Mouse (Mus musculus): ENCODE data around the gene Spns2. TPM values are rescaled to one million over a fixed set of nuclear protein-coding genes. Genes with fewer than 3 reads are reported as not detected.
"Not testable (repeated sequence)": the region's sequence is repeated elsewhere in the genome, so short reads cannot be mapped to it uniquely, and the experiment has no call there.

Gene Spns2
- total RNA-seq, 2 experiments from 2014 or later, result 11.4 to 14.7 TPM

- no peak for DNase-seq
- intact Hi-C loops (cut with DNase I; ENCODE audit: low total_unique reads), result loop anchor here (5.0 kb wide), 2 partner anchors 35 to 110 kb away; partner anchors contain the start of gene Spns2
Measured at GRCm38 (mm10) chr11:72452140-72452665, 37.5 kb downstream of the Spns2 start.

DNA sequence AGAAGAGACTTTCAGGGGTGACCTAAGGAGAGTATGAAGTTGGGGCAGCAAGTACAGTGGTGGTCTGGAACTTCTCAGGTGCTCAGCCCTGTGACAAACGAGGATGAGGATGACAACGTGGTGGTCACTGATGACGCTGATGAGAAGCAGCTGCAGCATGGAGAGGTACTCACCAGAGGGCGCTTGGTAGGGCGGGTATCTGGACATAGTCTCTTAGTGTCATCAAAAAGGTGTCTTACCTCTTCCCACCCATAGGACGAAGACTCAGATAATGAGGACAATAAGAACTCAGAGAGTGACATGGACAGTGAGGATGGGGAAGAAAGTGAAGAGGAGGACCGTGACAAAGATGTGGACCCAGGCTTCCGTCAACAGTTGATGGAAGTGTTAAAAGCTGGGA is 42.2 kb downstream of the Spns2 start:
- intact Hi-C loops (cut with DNase I; ENCODE audit: low total_unique reads), result no loop called here
- no peak for DNase-seq

DNA sequence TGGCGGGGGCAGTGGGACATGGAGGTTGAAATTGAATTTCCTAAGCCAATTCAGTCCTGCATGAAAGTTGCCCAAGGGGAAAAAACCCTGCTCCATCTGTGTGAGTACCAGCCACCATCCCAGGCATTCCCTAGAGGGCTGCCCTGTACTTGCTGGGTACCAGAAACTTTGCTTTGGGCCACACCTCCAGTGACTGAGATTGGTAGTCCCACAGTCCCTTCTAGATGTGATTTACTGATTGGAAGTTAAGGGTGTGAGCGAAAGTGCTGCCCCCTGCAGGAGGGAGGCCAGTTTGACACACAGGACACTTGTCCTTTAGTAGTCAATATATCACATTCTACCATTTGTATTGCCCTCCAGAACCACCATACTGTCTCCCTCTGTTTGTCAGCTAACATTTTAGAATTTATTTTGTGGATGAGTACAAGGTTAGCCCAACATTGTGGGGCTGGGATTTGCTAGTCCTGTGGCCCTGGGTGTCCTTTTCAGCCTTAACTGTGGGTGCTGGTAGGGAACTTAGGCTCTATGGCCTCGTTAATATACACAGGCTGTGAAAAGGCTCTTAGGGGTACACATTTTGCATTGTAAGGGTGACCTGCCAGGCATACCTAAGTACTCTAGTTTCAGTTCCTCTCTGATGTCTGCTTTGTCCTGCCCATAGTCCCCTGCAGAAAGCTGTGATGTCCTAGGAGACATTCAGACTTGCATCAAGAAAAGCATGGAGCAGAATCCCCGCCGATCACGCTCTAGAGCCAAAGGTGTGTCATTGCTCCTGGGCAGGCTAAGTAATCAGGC is 43.2 kb downstream of the Spns2 start:
- DNase-seq, result no peak
- intact Hi-C loops (cut with DNase I; ENCODE audit: low total_unique reads), result no loop called here

DNA sequence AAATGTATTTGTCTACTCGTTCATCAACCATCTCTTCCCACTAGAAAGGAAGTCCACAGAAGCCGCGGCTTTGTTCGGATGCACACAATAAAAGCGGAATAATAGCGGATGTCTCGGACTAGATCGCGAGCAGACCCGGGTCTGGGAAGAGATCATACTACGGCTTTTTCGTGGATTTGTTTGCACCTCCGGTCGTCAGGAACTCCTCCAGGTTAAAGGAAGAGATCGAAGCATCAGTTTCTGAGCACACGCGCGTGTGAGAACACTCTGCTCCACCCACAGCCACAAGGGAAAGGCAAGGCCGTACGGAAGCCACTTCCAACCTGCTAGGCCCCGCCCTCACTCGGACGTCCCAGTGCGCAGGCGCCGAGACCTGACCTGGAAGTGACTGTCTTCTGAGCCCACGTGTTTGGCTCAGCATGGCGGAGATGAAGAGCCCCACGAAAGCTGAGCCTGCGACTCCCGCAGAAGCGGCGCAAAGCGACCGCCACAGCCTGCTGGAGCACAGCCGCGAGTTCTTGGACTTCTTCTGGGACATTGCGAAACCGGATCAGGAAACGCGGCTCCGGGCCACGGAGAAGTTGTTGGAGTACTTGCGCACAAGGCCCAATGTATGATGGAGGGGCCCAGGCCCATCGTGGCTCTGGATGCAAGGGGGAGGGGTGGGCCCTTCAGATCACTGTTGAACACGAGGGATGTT is 48.6 kb downstream of the Spns2 start, which contains the start of gene Mybbp1a:
Gene Mybbp1a (plus strand): TSS at position 391 of the 700 bp plus-strand sequence.
- intact Hi-C loops (cut with DNase I; ENCODE audit: low total_unique reads), result no loop called here
- DNase-seq, result peak; percentile 99

- intact Hi-C loops (cut with DNase I; ENCODE audit: low total_unique reads); DNase-seq: not testable (repeated sequence)
Measured at GRCm38 (mm10) chr11:72440597-72440964, 49.1 kb downstream of the Spns2 start.

DNA sequence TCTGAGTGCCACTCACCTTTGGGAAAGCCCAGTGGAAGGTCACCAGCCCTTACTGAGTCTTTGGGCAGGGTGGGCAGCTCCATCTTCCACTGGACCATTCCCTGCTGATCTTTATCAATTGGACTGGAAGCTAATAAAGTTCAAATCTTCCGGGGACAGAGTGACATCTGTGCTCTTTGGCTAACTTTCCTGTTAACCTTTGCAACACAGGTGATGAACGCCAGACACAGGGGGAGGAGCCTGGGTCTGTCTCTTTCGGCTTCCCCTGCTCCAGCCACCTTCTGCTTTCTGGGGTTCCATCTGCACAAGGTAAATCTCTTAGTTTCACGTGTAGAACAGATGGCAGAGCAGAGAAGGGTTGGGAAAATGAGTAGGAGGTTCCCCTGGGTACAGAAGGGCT is 51.3 kb downstream of the Spns2 start:
- intact Hi-C loops (cut with DNase I; ENCODE audit: low total_unique reads), result loop anchor here (5.0 kb wide), 1 partner anchor 124 kb away; no protein-coding TSS in a partner anchor
- DNase-seq, result no peak

GRCm38 (mm10) chr11:72436756-72437650 is 52.7 kb downstream of the Spns2 start:
- no peak for DNase-seq
- intact Hi-C loops (cut with DNase I; ENCODE audit: low total_unique reads), result loop anchor here (5.0 kb wide), 1 partner anchor 125 kb away; no protein-coding TSS in a partner anchor

DNA sequence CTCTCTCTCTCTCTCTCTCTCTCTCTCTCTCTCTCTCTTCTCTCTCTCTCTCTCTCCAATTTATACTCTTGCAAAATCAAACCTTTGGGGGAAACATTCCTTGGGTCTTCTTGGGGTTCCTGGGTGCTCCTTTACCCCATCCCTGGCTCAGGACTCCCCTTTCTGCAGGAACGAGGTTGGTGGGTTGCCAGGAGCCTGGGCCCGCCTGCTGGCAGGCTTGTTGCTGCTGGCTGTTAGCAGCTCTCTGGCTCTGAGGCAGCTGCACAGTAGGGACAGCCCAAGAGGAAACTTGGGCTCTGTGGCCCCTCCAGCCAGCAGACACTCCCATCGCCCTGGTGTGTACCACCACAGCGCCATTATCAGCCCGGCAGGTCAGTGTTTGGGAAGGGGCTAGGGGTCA is 53.4 kb downstream of the Spns2 start:
- intact Hi-C loops (cut with DNase I; ENCODE audit: low total_unique reads), result loop anchor here (5.0 kb wide), 1 partner anchor 126 kb away; no protein-coding TSS in a partner anchor
- DNase-seq, result peak; percentile 64

- DNase-seq, result no peak
- intact Hi-C loops (cut with DNase I; ENCODE audit: low total_unique reads), result loop anchor here (5.0 kb wide), 1 partner anchor 127 kb away; no protein-coding TSS in a partner anchor
Measured at GRCm38 (mm10) chr11:72435694-72436045, 54.0 kb downstream of the Spns2 start.

DNA sequence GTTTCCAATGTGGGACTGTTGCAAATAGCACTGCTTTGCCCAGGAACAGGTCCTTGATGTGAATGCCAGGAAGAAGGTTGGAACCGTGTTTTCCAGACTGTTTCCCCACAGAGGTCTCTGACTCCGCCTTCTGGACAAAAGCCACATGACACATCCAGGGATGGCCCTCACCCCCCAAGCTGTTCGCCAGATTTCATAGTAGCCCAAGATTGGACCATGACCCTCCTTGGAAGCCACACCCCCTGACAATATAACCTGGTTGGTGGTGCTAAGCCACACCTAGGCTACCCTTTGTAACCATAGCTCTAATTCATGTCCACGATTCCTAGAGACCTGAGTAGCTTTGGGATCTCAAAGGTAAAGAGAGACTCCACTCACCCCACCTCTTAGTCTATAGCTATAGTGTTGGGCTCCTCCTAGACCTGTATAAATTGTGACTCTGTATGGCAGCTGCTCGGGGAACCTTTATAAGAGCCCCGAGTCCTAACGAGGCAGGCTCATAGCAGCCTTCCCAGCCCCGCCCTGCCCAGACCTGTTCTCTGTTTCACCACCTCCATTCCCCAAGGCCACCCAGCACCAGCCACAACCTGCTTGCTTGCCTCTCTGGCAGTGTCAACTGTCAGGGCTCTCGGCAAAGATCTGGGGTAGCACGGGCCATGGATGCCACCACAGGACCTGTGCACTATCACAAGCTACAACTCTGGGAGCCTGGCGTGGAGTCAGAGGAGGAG is 54.6 kb downstream of the Spns2 start, which contains the start of gene Ggt6:
Gene Ggt6 (plus strand): TSS at position 564 of the 731 bp plus-strand sequence.
- DNase-seq, result no peak
- intact Hi-C loops (cut with DNase I; ENCODE audit: low total_unique reads), result loop anchor here (5.0 kb wide), 2 partner anchors 127 to 208 kb away; no protein-coding TSS in a partner anchor

GRCm38 (mm10) chr11:72430311-72431068 is 59.2 kb downstream of the Spns2 start:
- intact Hi-C loops (cut with DNase I; ENCODE audit: low total_unique reads), result loop anchor here (5.0 kb wide), 1 partner anchor 203 kb away; no protein-coding TSS in a partner anchor
- DNase-seq, result not testable (repeated sequence)

DNA sequence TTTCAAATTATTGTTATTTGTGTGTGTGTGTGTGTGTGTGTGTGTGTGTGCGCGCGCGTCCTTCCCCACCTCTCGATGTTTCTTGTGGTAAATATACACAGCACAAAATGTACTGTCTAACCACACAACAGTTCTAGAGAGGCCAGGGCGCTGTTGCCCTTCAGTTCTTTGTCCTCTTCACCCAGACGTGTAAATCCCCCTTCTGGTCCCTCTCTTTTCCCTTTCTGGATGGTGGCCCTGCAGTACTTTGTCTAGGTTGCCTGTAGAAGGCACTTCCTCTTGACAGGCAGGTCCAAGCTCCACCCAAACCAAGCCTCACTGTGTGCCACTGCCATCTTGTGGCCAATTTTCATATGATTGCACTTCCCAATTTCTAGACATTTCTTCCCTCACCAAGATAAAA is 60.4 kb downstream of the Spns2 start:
- intact Hi-C loops (cut with DNase I; ENCODE audit: low total_unique reads), result loop anchor here (5.0 kb wide), 1 partner anchor 72 kb away; no protein-coding TSS in a partner anchor
- peak; percentile 72 for DNase-seq

DNA sequence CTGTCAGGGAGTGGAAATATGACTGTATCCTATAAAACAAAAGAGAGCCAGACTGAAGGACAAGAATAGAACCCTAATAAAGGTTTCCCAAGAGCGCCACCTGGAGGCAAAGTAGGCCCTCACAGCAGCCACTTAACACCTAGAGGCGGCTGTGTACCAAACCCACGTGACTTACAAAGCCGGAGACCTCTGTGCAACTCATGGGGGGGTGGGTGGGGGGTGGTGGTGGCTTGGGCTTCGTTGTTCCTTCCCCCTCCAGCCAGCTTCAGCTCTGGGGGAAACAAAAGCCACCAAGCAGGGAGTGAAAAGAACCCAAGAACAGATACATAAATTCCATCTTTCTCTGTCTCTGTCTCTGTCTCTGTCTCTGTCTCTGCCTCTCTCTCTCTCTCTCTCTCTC is 61.0 kb downstream of the Spns2 start:
- peak; percentile 85 for DNase-seq
- intact Hi-C loops (cut with DNase I; ENCODE audit: low total_unique reads), result loop anchor here (5.0 kb wide), 1 partner anchor 71 kb away; no protein-coding TSS in a partner anchor

DNA sequence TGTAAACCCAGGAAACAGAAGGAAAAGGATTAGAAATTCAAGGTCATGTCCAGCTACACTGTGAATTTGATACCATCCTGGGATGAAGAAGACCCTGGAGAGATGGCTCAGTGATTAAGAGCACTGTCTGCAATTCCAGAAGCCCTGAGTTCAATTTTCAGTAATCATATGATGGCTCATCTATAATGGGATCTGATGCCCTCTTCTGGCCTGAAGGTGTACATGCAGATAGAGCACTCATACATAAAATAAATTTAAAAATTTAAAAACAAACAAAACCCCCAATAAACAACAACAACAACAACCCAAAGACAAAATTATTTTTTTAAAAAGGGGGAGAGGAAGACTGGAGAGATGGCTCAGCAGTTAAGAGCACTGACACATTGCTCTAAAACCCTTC is 62.8 kb downstream of the Spns2 start:
- DNase-seq, result no peak
- intact Hi-C loops (cut with DNase I; ENCODE audit: low total_unique reads), result loop anchor here (5.0 kb wide), 1 partner anchor 70 kb away; no protein-coding TSS in a partner anchor

- intact Hi-C loops (cut with DNase I; ENCODE audit: low total_unique reads), result loop anchor here (5.0 kb wide), 1 partner anchor 68 kb away; no protein-coding TSS in a partner anchor
- DNase-seq, result no peak
Measured at GRCm38 (mm10) chr11:72425201-72425600, 64.5 kb downstream of the Spns2 start.

DNA sequence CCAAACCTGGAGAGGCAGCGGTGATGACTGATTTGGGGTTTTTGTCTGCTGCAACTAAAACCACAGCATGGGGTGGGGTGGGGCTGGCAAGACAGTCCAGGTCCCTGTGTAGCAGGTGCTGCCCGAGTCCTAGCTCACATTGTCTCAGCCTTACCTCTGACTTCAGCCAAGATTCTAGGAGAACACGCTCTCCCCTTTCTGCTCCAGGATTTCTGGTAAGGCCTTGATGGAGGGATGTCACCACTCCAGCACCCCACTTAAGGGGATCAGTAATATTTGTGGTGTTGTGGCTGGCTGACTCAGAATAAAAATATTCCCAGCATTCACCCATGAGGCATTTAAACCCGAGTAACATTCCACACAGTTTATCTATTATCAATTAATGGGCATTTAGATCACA is 66.0 kb downstream of the Spns2 start:
- intact Hi-C loops (cut with DNase I; ENCODE audit: low total_unique reads), result no loop called here
- no peak for DNase-seq

DNA sequence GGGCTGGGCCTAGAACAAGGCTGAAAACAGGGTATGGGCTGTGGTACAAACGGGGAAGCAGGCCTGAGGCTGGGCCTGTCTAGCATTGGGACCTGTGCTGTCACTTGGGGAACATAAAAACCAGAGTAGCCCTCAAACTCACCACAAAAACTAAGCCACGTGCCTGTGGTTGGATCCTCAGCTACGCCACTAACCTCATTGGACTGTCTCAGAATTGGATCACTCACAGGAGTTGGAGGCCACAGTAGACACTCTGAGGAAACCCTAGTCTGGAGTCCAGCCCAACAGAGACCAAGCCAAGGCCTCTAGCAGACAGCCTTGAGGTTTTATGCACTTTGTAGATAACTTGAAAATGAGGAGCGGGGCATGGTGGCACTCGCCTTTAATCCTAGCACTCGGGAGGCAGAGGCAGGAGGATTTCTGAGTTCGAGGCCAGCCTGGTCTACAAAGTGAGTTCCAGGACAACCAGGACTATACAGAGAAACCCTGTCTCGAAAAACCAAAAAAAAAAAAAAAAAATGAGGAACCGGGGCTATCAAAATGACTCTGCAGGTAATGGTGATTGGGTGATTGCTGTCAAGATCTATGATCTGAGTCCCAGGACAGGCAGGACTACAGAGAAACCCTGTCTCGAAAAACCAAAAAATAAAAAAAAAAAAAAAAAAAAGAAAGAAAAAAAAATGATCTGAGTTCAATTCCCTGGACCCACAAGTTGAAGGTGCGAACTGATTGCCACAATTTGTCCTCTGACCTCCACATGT is 68.0 kb downstream of the Spns2 start:
- no peak for DNase-seq
- intact Hi-C loops (cut with DNase I; ENCODE audit: low total_unique reads), result no loop called here

Data from gastrocnemius, postnatal 14 days (tissue).